Mouse (Mus musculus): ENCODE measurements around the gene Pdgfb. TPM values are rescaled to one million over a fixed set of nuclear protein-coding genes. Genes with fewer than 3 reads are reported as not detected.

Gene Pdgfb
- total RNA-seq, 4 experiments from 2014 or later, result 42.7 to 52.9 (median 43.2) TPM

- DNase-seq, result no peak
Measured at GRCm38 (mm10) chr15:80034366-80034765, 19.6 kb upstream of the Pdgfb start.

- no peak for DNase-seq
Measured at GRCm38 (mm10) chr15:80031133-80031532, 16.4 kb upstream of the Pdgfb start.

GRCm38 (mm10) chr15:80030399-80030798 lies 15.6 kb upstream of the Pdgfb start:
- DNase-seq, result no peak

- no peak for DNase-seq
Measured at GRCm38 (mm10) chr15:80028862-80029261, 14.1 kb upstream of the Pdgfb start.

GRCm38 (mm10) chr15:80026689-80027353 lies 12.0 kb upstream of the Pdgfb start:
- DNase-seq, result no peak

GRCm38 (mm10) chr15:80026061-80026460 lies 11.3 kb upstream of the Pdgfb start:
- no peak for DNase-seq

GRCm38 (mm10) chr15:80025615-80026014 lies 10.8 kb upstream of the Pdgfb start:
- no peak for DNase-seq

- DNase-seq, result no peak
Measured at GRCm38 (mm10) chr15:80024331-80025313, 9.8 kb upstream of the Pdgfb start.

GRCm38 (mm10) chr15:80020516-80020915 lies 5.7 kb upstream of the Pdgfb start:
- DNase-seq, result no peak

GRCm38 (mm10) chr15:80019625-80020024 lies 4.8 kb upstream of the Pdgfb start:
- DNase-seq, result no peak

GRCm38 (mm10) chr15:80019220-80019619 lies 4.4 kb upstream of the Pdgfb start:
- DNase-seq, result no peak

GRCm38 (mm10) chr15:80016563-80017301 lies 2.0 kb upstream of the Pdgfb start:
- no peak for DNase-seq

- DNase-seq, result no peak
Measured at GRCm38 (mm10) chr15:80015211-80015952, 605 bp upstream of the Pdgfb start.

GRCm38 (mm10) chr15:80014031-80014320 lies 801 bp downstream of the Pdgfb start:
- no peak for DNase-seq

GRCm38 (mm10) chr15:80013256-80014030 lies 1.3 kb downstream of the Pdgfb start:
- DNase-seq, result no peak

- no peak for DNase-seq
Measured at GRCm38 (mm10) chr15:80012527-80013201, 2.1 kb downstream of the Pdgfb start.

- no peak for DNase-seq
Measured at GRCm38 (mm10) chr15:80011778-80012526, 2.8 kb downstream of the Pdgfb start.

- DNase-seq, result no peak
Measured at GRCm38 (mm10) chr15:80011194-80011593, 3.6 kb downstream of the Pdgfb start.

GRCm38 (mm10) chr15:80010182-80010558 lies 4.6 kb downstream of the Pdgfb start:
- DNase-seq, result no peak

All from adrenal gland, adult 8-10 months (tissue).